Mouse (Mus musculus) heart, embryonic 16.5 days (tissue): ENCODE measurements around the gene Vmn1r20. TPM values are rescaled to one million over a fixed set of nuclear protein-coding genes. Genes with fewer than 3 reads are reported as not detected.
"Not testable (repeated sequence)": the region's sequence is repeated elsewhere in the genome, so short reads cannot be mapped to it uniquely, and the experiment has no call there.

Experiments
- ATAC-seq: fragments of 200-750 bp; cut with Nextera tagmentation; replicated peaks from 2 replicates; pipeline ENCODE4 v1.8.0; 2017; ENCODE audit warnings: moderate number of reproducible peaks; ENCODE audit not compliant: insufficient read depth, low FRiP score; ENCODE audit errors: extremely low read depth
- H3K27ac ChIP-seq: fragments of 300-500 bp; sonication (generic); 2 replicates; pipeline ENCODE4 v1.5.1; 2014; ENCODE audit warnings: mild to moderate bottlenecking, low read length, control low read depth, moderate library complexity
- H3K27me3 ChIP-seq: fragments of 300-500 bp; sonication (generic); 2 replicates; pipeline ENCODE4 v1.6.1; 2014; ENCODE audit warnings: low read length, mixed read lengths; ENCODE audit not compliant: control insufficient read depth, insufficient read depth
- H3K36me3 ChIP-seq: fragments of 300-500 bp; sonication (generic); 2 replicates; pipeline ENCODE4 v1.6.1; 2014; ENCODE audit not compliant: control insufficient read depth, insufficient read depth
- H3K4me1 ChIP-seq: fragments of 300-500 bp; sonication (generic); 2 replicates; pipeline ENCODE4 v1.6.1; 2014; ENCODE audit warnings: low read length, mixed read lengths; ENCODE audit not compliant: control insufficient read depth, insufficient read depth
- H3K4me2 ChIP-seq: fragments of 300-500 bp; sonication (generic); 2 replicates; pipeline ENCODE4 v1.6.1; 2014; ENCODE audit warnings: low read depth, mild to moderate bottlenecking, control low read depth, low read length
- H3K4me3 ChIP-seq: fragments of 300-500 bp; sonication (generic); 2 replicates; pipeline ENCODE4 v1.5.1; 2014; ENCODE audit warnings: mild to moderate bottlenecking, control low read depth, low read length
- H3K9ac ChIP-seq: fragments of 300-500 bp; sonication (generic); 2 replicates; pipeline ENCODE4 v1.6.1; 2014; ENCODE audit warnings: low read length, control low read depth
- H3K9me3 ChIP-seq: fragments of 300-500 bp; sonication (generic); replicated peaks from 2 replicates; pipeline ENCODE4 v1.6.1; 2016; ENCODE audit warnings: low read length; ENCODE audit not compliant: control insufficient read depth
- WGBS: fragments of 180-500 bp; shearing (Covaris S2); extraction: QIAGEN DNeasy Blood & Tissue Kit; methylation state at CpG from one replicate; pipeline ENCODE4 v1.1.7; 2014; 5-methylcytosine and 5-hydroxymethylcytosine counted together
- polyA plus RNA-seq: library from polyadenylated mRNA; unstranded; fragments of >200 nt; fragmentation: Nextera tagmentation; extraction: Ambion mirVana; gene quantifications from 2 replicates; pipeline ENCODE4 v1.2.1, GENCODE M21; 2015

Vmn1r20 gene
- not detected in 2 replicates for polyA plus RNA-seq

DNA sequence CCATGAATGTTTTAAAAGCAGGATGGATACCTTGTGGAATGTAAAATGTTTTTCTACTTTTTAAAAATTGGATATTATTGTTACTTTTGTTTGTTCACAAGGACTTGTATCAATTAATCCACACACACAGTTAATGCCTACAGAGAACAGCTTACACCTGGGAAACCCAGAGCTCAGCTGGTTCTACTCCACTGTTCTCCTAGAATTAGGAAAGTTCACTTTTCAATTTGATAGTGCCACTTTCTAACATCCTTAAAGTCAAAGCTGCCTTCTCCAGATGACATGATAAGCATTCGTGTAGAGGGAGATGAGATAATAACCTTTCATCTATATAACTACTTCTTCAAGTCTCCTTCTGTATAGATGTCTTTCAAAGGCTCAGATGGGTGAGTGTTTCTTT is at the start of gene Vmn1r20:
Gene Vmn1r20, plus strand, starts transcription at position 301 of the 400 bp plus-strand sequence.
- Histone ChIP-seq H3K9ac (no peak within 1 kb of the TSS), H3K27ac (no peak within 1 kb of the TSS), H3K27me3 (no peaks in the 10 kb centered on the region), H3K4me2 (no peak within 1 kb of the TSS), H3K9me3 (no peaks in the 10 kb centered on the region), H3K4me3 (no peak within 1 kb of the TSS), H3K4me1 (no peaks in the 10 kb centered on the region), H3K36me3 (no peaks in the 10 kb centered on the region)
- ATAC-seq: no peak
- 39% methylated on average over 1 of the region's 1 CpGs for WGBS

DNA sequence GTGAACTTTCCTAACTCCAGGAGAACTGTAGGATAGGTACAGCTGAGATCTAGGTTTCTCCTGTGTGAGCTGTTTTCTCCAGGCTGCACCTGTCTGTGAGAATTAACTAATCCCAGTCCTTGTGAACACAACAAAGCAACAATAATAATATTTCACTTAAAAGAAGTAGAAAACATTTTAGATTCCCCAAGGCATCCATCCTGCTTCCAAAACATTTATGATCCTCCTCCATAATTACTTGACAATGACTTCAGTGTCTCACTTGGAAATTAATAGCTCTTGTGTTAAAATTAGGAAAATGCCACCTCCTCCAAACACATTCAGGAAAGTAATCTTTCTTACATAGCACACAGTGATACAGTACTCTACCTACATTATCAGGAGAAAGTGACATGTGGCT is 33.0 kb upstream of the Vmn1r20 start, which contains the start of gene Vmn1r18:
Gene Vmn1r18, minus strand, starts transcription at position 101 of the 400 bp plus-strand sequence.
- no peak within 1 kb of the TSS for H3K4me2 ChIP-seq
- no peaks in the 10 kb centered on the region for H3K9me3 ChIP-seq
- no peaks in the 10 kb centered on the region for H3K27me3 ChIP-seq
- H3K9ac ChIP-seq: no peak within 1 kb of the TSS
- no peaks in the 10 kb centered on the region for H3K4me1 ChIP-seq
- ATAC-seq: no peak
- H3K36me3 ChIP-seq: no peaks in the 10 kb centered on the region
- H3K27ac ChIP-seq: no peak within 1 kb of the TSS
- no peak within 1 kb of the TSS for H3K4me3 ChIP-seq

DNA sequence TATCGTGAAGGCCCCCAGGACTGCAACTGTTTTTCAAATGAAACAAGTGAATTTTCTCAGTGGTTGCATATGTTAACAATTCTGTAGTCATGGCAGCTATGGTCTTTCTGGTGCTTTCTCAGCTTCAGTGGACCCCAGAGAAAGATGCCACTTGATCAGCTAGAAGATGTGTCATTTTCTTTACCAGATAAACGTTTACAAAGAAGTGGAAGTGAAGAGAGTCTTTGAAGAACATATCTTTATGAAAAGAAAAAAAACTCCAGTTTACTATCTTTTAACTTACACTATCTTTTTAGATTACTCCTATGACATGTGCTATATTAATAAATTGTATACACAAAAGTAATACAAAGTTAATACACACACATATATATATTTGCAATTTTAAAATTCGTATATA is 25.2 kb upstream of the Vmn1r20 start, which contains the start of gene Vmn1r19:
Gene Vmn1r19, plus strand, starts transcription at position 301 of the 400 bp plus-strand sequence.
- not testable (repeated sequence) for H3K4me2 ChIP-seq, H3K9me3 ChIP-seq, H3K4me1 ChIP-seq, H3K9ac ChIP-seq, ATAC-seq, H3K27me3 ChIP-seq, H3K27ac ChIP-seq, H3K36me3 ChIP-seq, H3K4me3 ChIP-seq
- WGBS: 53% methylated on average over 3 of the region's 3 CpGs

DNA sequence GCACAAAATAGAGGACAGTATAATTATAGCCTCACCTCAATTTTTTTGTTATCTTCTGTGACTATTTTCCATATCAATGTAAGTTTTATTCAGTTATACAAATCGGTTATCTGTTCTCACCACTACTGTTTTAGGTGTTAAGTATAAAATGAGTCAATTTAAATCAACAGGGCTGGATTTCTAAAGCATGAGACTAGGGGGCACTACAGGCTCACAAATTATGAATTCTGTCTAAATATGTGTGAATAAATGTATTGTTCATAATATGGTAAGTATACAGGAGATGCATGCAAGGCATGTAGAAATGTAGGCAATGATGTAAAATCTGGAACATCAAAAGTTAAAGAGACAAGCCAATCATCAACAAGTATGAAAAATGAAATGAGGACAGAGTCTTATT is 2.5 kb downstream of the Vmn1r20 start:
- Histone ChIP-seq H3K27ac (no peak overlapping the region), H3K4me2 (no peak overlapping the region), H3K4me3 (no peak overlapping the region), H3K36me3 (no peaks in the 10 kb centered on the region), H3K4me1 (no peaks in the 10 kb centered on the region), H3K9me3 (no peaks in the 10 kb centered on the region), H3K27me3 (no peaks in the 10 kb centered on the region), H3K9ac (no peak overlapping the region)
- no peak for ATAC-seq
- 65% methylated on average over 1 of the region's 1 CpGs for WGBS

- H3K4me2 ChIP-seq, H3K27ac ChIP-seq, H3K27me3 ChIP-seq, H3K4me1 ChIP-seq, H3K4me3 ChIP-seq, H3K9ac ChIP-seq, H3K9me3 ChIP-seq, ATAC-seq, H3K36me3 ChIP-seq: not testable (repeated sequence)
- WGBS: 9% methylated on average over 3 of the region's 3 CpGs
These were observed 39.4 kb downstream of the Vmn1r20 start for GRCm38 (mm10) chr6:57468161-57468560.

Other genes starting within 250 kb of the Vmn1r20 start
- not detected in 2 replicates for gene Vmn1r13, start 225.6 kb upstream of the Vmn1r20 start, polyA plus RNA-seq
- not detected in 2 replicates for gene Vmn1r14, start 197.2 kb upstream of the Vmn1r20 start, polyA plus RNA-seq
- not detected in 2 replicates for gene Vmn1r15, start 171.0 kb upstream of the Vmn1r20 start, polyA plus RNA-seq
- gene Vmn1r16, start 99.4 kb upstream of the Vmn1r20 start, polyA plus RNA-seq: not detected in 2 replicates
- gene Vmn1r17, start 65.2 kb upstream of the Vmn1r20 start, polyA plus RNA-seq: not detected in 2 replicates
- not detected in 2 replicates for gene Vmn1r18, start 33.1 kb upstream of the Vmn1r20 start, polyA plus RNA-seq
- not detected in 2 replicates for gene Vmn1r19, start 25.1 kb upstream of the Vmn1r20 start, polyA plus RNA-seq
- gene Ppm1k, start 106.5 kb downstream of the Vmn1r20 start, polyA plus RNA-seq: 12.2 and 15.7 TPM in 2 replicates
- 4.2 and 6.6 TPM in 2 replicates for gene Herc6, start 152.1 kb downstream of the Vmn1r20 start, polyA plus RNA-seq